Mouse (Mus musculus) ES-E14 (cell line): ENCODE measurements around the gene Zfp119b. TPM values are rescaled to one million over a fixed set of nuclear protein-coding genes. Genes with fewer than 3 reads are reported as not detected.
A peak's percentile ranks its signal among the peaks of the same experiment; 100 is the strongest.

Experiments used
- DNase-seq: peaks from one replicate; pipeline ENCODE4 v3.0.0-alpha.2; 2013; ENCODE audit warnings: low read depth, low spot score
- H3K27ac ChIP-seq: 2 replicates; pipeline ENCODE4 v1.5.1; 2012; ENCODE audit warnings: low read depth, mild to moderate bottlenecking, low read length, moderate library complexity, mixed read lengths; ENCODE audit not compliant: poor library complexity, insufficient read depth, severe bottlenecking
- H3K36me3 ChIP-seq: 2 replicates; pipeline ENCODE4 v1.6.1; 2012; ENCODE audit warnings: mild to moderate bottlenecking, low read length, moderate library complexity, mixed read lengths; ENCODE audit not compliant: control insufficient read depth, poor library complexity, insufficient read depth, severe bottlenecking
- H3K4me1 ChIP-seq, 2 experiments: fragments of 150-350 bp in 1 of 2; sonication (generic) in 1 of 2; 2 replicates each; pipeline ENCODE4 v1.6.1; 2012; ENCODE audit warnings: low read length in 2 of 2, mild to moderate bottlenecking in 1 of 2, mixed read lengths in 1 of 2; ENCODE audit not compliant: control insufficient read depth in 2 of 2, insufficient read depth in 2 of 2, poor library complexity in 1 of 2
- H3K4me3 ChIP-seq, 2 experiments: fragments of 150-350 bp in 1 of 2; sonication (generic) in 1 of 2; 2 replicates each; pipeline ENCODE4 v1.5.1; 2012; ENCODE audit warnings: low read length in 2 of 2, low read depth in 1 of 2, mild to moderate bottlenecking in 1 of 2, mixed read lengths in 1 of 2; ENCODE audit not compliant: insufficient read depth in 1 of 2, poor library complexity in 1 of 2, severe bottlenecking in 1 of 2
- H3K9ac ChIP-seq: 2 replicates; pipeline ENCODE4 v1.6.1; 2012; ENCODE audit warnings: low read depth, mild to moderate bottlenecking, low read length, mixed read lengths; ENCODE audit not compliant: poor library complexity, insufficient read depth, severe bottlenecking
- H3K9me3 ChIP-seq: fragments of 150-350 bp; sonication (generic); 2 replicates; pipeline ENCODE4 v1.6.1; 2012; ENCODE audit warnings: low read depth, mild to moderate bottlenecking, low read length; ENCODE audit not compliant: control insufficient read depth, insufficient read depth
- CHD2 ChIP-seq: IDR thresholded peaks from 2 replicates; pipeline ENCODE4 v1.6.1; 2014; ENCODE audit warnings: mild to moderate bottlenecking, low read depth, low read length, inconsistent platforms
- HCFC1 ChIP-seq: IDR thresholded peaks from 2 replicates; pipeline ENCODE4 v1.6.1; 2012; ENCODE audit warnings: low read length, inconsistent platforms, borderline replicate concordance; ENCODE audit not compliant: insufficient read depth
- MAFK ChIP-seq: IDR thresholded peaks from 2 replicates; pipeline ENCODE4 v1.6.1; 2014; ENCODE audit warnings: mild to moderate bottlenecking, low read depth, low read length, inconsistent platforms; ENCODE audit not compliant: insufficient read depth
- ZC3H11A ChIP-seq: IDR thresholded peaks from 2 replicates; pipeline ENCODE4 v1.6.1; 2012; ENCODE audit warnings: low read depth, mild to moderate bottlenecking, inconsistent platforms, low read length, borderline replicate concordance
- ZNF384 ChIP-seq: IDR thresholded peaks from 2 replicates; pipeline ENCODE4 v1.6.1; 2012; ENCODE audit warnings: low read depth, low read length, inconsistent platforms
- in situ Hi-C, 2 experiments: fragments of 600-800 bp; cut with MboI; formaldehyde crosslinking; loops; one replicate each; pipeline ENCODE4 v1.15.1; 2025; ENCODE audit warnings: low sequenced_read_pairs in 2 of 2, inconsistent platforms in 1 of 2; ENCODE audit not compliant: unreplicated experiment in 2 of 2
- total RNA-seq: library from RNA; depleted of rRNA; stranded (reverse); fragments of 300-350 nt; gene quantifications from 2 replicates; pipeline ENCODE4 v1.2.3, GENCODE M21; 2012

Zfp119b gene
- total RNA-seq, 1 experiment, result 4.6 TPM

DNA sequence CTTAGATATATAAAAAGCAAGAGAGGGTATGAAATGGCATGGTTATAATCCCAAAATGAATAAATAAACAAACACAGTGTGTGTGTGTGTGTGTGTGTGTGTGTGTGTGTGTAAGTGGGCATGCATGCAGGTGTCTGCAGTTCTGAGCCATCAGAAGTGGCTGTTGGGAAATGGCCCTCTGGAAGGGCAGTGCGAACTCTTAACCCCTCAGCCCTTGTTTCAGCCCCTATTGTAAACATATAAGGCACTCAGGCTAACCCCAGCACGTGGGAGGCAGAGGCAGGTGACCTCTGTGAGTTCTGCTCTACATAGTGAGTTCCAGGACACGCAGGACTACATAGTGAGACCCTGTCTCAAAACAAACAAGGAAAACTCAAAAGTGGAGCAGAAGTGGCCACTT is 28.0 kb upstream of the Zfp119b start:
- Histone ChIP-seq H3K36me3 (no peaks in the 10 kb centered on the region), H3K27ac (no peak overlapping the region), H3K9me3 (no peaks in the 10 kb centered on the region), H3K4me1 (peaks cover 0 to 6% of the 10 kb centered on the region in 2 experiments; a peak in 1 of 4 replicates), H3K9ac (no peak overlapping the region), H3K4me3 (no peak overlapping the region)
- no peak for DNase-seq
- TF ChIP-seq MAFK, result no peak
- no peak for TF ChIP-seq ZNF384
- in situ Hi-C loops, result no loop called here

DNA sequence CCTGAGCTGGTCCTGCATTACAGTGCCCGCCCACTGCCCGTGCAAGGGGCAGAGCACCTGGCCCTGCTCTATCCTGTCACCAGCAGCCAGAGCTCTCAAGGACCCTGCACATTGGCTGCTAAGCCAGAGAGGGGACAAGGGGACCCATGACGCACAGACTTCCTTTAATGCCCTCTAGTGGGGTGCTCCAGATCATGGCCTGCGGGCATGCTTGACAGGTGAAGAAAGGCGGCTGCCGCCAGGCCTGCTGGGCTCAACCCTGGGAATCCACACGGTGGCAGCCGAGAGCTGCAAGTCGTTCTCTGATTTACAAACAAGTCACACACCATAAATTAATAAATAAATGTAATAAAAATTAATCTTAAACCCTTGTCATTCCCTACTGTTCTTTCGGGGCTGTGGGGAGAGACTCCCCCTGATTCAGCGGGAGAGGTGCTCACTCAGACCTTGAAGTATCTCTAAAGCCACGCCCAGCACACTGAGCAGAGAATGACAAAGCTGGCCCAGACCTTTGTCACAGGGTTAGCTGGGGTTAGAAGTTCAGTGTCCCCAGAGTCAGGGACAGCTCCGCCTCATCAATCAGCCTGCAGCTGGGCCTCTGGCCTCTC is 27.1 kb upstream of the Zfp119b start:
- Histone ChIP-seq H3K9me3 (no peaks in the 10 kb centered on the region), H3K27ac (no peak overlapping the region), H3K9ac (no peak overlapping the region), H3K4me1 (peaks cover 0 to 8% of the 10 kb centered on the region in 2 experiments; a peak in 1 of 4 replicates), H3K4me3 (no peak overlapping the region), H3K36me3 (no peaks in the 10 kb centered on the region)
- TF ChIP-seq CHD2 (no peak), ZC3H11A (no peak), HCFC1 (no peak), ZNF384 (no peak), MAFK (no peak)
- DNase-seq, result peak; percentile 66
- in situ Hi-C loops, result no loop called here

DNA sequence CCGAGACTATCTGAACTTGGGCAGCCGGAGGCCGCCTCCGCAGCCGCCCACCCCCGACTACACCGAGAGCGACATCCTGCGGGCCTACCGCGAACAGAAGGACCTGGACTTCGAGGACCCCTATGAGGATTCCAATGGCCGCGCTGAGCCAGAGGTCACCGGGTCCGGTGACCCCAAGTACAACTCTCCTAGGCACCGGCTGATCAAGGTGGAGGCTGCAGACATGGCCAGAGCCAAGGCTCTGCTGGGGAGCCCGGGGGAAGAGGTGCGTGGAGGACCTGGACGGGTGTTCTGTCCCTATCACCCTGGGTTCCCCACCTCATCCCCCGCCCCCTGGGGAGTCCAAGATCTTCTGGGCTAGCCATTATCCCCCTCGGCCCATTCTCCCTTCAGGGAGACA is 22.2 kb upstream of the Zfp119b start:
- TF ChIP-seq ZNF384, result no peak
- no peak for TF ChIP-seq HCFC1
- TF ChIP-seq ZC3H11A, result no peak
- no peak for TF ChIP-seq MAFK
- TF ChIP-seq CHD2, result no peak
- Histone ChIP-seq H3K9me3 (no peaks in the 10 kb centered on the region), H3K27ac (no peak overlapping the region), H3K9ac (no peak overlapping the region), H3K36me3 (peaks cover 13% of the 10 kb centered on the region; the same call in 1 of the 2 replicates), H3K4me1 (peaks cover 0 to 15% of the 10 kb centered on the region in 2 experiments; a peak in 1 of 4 replicates), H3K4me3 (peak overlapping the region in 1 of 2 experiments; percentile 28; a peak in 1 of 4 replicates)
- DNase-seq, result no peak
- in situ Hi-C loops, result no loop called here

DNA sequence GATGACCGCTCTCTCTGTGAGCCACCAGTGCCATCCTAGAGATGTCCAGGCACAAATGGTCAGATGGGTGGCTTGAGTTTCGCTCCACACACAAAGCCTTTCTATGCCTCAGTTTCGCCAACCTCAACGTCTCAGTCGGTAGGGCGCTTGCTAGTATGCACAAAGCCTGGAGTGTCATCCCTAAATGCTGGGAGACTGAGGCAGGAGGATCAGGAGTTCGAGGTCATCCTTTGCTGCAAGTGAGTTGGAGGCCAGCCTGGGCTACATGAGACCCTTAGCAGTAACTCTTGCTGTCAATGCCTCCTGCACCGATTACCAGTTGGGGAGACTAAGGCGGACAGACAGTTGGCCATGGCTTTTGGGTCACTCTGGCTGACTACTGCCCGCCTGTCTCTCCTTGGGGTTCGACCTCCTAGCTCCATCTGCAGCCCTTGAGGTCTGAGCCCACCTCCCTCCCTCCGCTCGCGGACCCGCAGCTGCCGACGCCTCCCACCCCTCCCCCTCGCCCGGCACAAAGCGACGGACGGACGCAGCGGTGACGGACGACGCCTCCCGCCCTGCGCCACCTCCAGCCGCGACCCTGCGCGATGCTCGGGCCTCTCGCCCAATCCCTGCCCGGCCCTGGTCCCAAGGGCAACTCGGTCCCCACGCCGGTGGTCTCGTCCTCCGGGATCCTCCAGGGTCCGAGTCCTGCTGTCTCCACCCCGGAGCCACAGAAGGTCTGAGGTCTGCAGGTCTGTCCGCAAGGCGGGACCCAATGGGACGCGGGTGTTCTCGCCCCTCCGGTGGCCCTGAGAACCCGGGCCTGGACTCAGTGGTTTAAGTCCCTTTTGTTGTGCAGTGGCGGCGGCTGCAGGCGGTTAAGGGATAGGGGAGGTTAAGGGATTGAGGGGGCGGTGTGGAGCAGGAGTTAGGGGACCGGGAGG is 20.9 kb upstream of the Zfp119b start, which contains the start of gene Shd:
TSS of gene Shd (plus strand) at position 502 of the 926 bp plus-strand sequence.
- no peak for TF ChIP-seq HCFC1
- no peak for TF ChIP-seq MAFK
- no peak for TF ChIP-seq CHD2
- no peak for TF ChIP-seq ZNF384
- no peak for TF ChIP-seq ZC3H11A
- Histone ChIP-seq H3K36me3 (peaks cover 15% of the 10 kb centered on the region; the same call in 1 of the 2 replicates), H3K4me3 (peak within 1 kb of the TSS; percentile 68 to 70), H3K27ac (no peak within 1 kb of the TSS), H3K9me3 (no peaks in the 10 kb centered on the region), H3K4me1 (peaks cover 0 to 13% of the 10 kb centered on the region in 2 experiments; a peak in 1 of 4 replicates), H3K9ac (peak within 1 kb of the TSS; percentile 42)
- no peak for DNase-seq
- in situ Hi-C loops, result no loop called here
